Mouse (Mus musculus): Measurements from ENCODE around the gene Lce1h. TPM values are rescaled to one million over a fixed set of nuclear protein-coding genes. Genes with fewer than 3 reads are reported as not detected.

Lce1h gene
- polyA plus RNA-seq, 1 experiment from 2014 or later = 3.7 TPM

Other genes starting within 250 kb of the Lce1h start
- gene 2310046K23Rik, start 230.6 kb downstream of the Lce1h start, polyA plus RNA-seq (2015; fragmentation: Nextera tagmentation; extraction: Ambion mirVana) = 5.0 and 5.6 TPM in 2 replicates
- 11.6 and 13.2 TPM in 2 replicates for gene Ivl, start 191.3 kb downstream of the Lce1h start, polyA plus RNA-seq (2015; fragmentation: Nextera tagmentation; extraction: Ambion mirVana)
- not detected in 2 replicates for gene Smcp, start 176.1 kb downstream of the Lce1h start, polyA plus RNA-seq (2015; fragmentation: Nextera tagmentation; extraction: Ambion mirVana)
- gene 2210017I01Rik, start 157.6 kb downstream of the Lce1h start, polyA plus RNA-seq (2015; fragmentation: Nextera tagmentation; extraction: Ambion mirVana) = 0.89 and 1.1 TPM in 2 replicates
- gene Lce6a, start 143.4 kb downstream of the Lce1h start, polyA plus RNA-seq (2015; fragmentation: Nextera tagmentation; extraction: Ambion mirVana) = 7.3 TPM in 2 replicates
- gene Lce1a1, start 116.8 kb downstream of the Lce1h start, polyA plus RNA-seq (2015; fragmentation: Nextera tagmentation; extraction: Ambion mirVana) = 6.2 and 8.1 TPM in 2 replicates
- 2.0 and 2.4 TPM in 2 replicates for gene Lce1b, start 108.1 kb downstream of the Lce1h start, polyA plus RNA-seq (2015; fragmentation: Nextera tagmentation; extraction: Ambion mirVana)
- gene Lce1a2, start 94.8 kb downstream of the Lce1h start, polyA plus RNA-seq (2015; fragmentation: Nextera tagmentation; extraction: Ambion mirVana) = 8.7 and 11.9 TPM in 2 replicates
- 4.5 and 8.4 TPM in 2 replicates for gene Lce1c, start 85.8 kb downstream of the Lce1h start, polyA plus RNA-seq (2015; fragmentation: Nextera tagmentation; extraction: Ambion mirVana)
- 2.1 and 3.6 TPM in 2 replicates for gene Lce1d, start 77.9 kb downstream of the Lce1h start, polyA plus RNA-seq (2015; fragmentation: Nextera tagmentation; extraction: Ambion mirVana)
- gene Lce1e, start 56.0 kb downstream of the Lce1h start, polyA plus RNA-seq (2015; fragmentation: Nextera tagmentation; extraction: Ambion mirVana) = 1.0 and 2.4 TPM in 2 replicates
- gene Lce1f, start 44.7 kb downstream of the Lce1h start, polyA plus RNA-seq (2015; fragmentation: Nextera tagmentation; extraction: Ambion mirVana) = 1.5 and 3.7 TPM in 2 replicates
- gene Gm38119, start 26.0 kb downstream of the Lce1h start, polyA plus RNA-seq (2015; fragmentation: Nextera tagmentation; extraction: Ambion mirVana) = not detected in 2 replicates
- gene Lce1g, start 12.7 kb downstream of the Lce1h start, polyA plus RNA-seq (2015; fragmentation: Nextera tagmentation; extraction: Ambion mirVana) = 0.56 and 1.8 TPM in 2 replicates
- 2.4 and 7.3 TPM in 2 replicates for gene Lce1i, start 13.8 kb upstream of the Lce1h start, polyA plus RNA-seq (2015; fragmentation: Nextera tagmentation; extraction: Ambion mirVana)
- gene Lce1j, start 25.4 kb upstream of the Lce1h start, polyA plus RNA-seq (2015; fragmentation: Nextera tagmentation; extraction: Ambion mirVana) = 0.74 and 1.5 TPM in 2 replicates
- 0.28 and 2.4 TPM in 2 replicates for gene Lce1k, start 42.8 kb upstream of the Lce1h start, polyA plus RNA-seq (2015; fragmentation: Nextera tagmentation; extraction: Ambion mirVana)
- gene Kprp, start 62.2 kb upstream of the Lce1h start, polyA plus RNA-seq (2015; fragmentation: Nextera tagmentation; extraction: Ambion mirVana) = 1.9 and 6.5 TPM in 2 replicates
- gene Lce1l, start 86.2 kb upstream of the Lce1h start, polyA plus RNA-seq (2015; fragmentation: Nextera tagmentation; extraction: Ambion mirVana) = 0.45 and 2.5 TPM in 2 replicates
- gene 2310050C09Rik, start 105.2 kb upstream of the Lce1h start, polyA plus RNA-seq (2015; fragmentation: Nextera tagmentation; extraction: Ambion mirVana) = 0.25 and 0.46 TPM in 2 replicates
- 29.8 and 90.3 TPM in 2 replicates for gene Lce3a, start 161.2 kb upstream of the Lce1h start, polyA plus RNA-seq (2015; fragmentation: Nextera tagmentation; extraction: Ambion mirVana)
- gene Lce3b, start 167.9 kb upstream of the Lce1h start, polyA plus RNA-seq (2015; fragmentation: Nextera tagmentation; extraction: Ambion mirVana) = 7.3 and 33.8 TPM in 2 replicates
- gene Lce3c, start 179.4 kb upstream of the Lce1h start, polyA plus RNA-seq (2015; fragmentation: Nextera tagmentation; extraction: Ambion mirVana) = 15.4 and 56.9 TPM in 2 replicates
- 2.3 and 5.7 TPM in 2 replicates for gene Lce3d, start 192.3 kb upstream of the Lce1h start, polyA plus RNA-seq (2015; fragmentation: Nextera tagmentation; extraction: Ambion mirVana)
- 12.5 and 39.4 TPM in 2 replicates for gene Lce3e, start 202.0 kb upstream of the Lce1h start, polyA plus RNA-seq (2015; fragmentation: Nextera tagmentation; extraction: Ambion mirVana)
- 81.7 and 147 TPM in 2 replicates for gene Lce3f, start 227.2 kb upstream of the Lce1h start, polyA plus RNA-seq (2015; fragmentation: Nextera tagmentation; extraction: Ambion mirVana)

Data from embryonic facial prominence, embryonic 15.5 days (tissue).